21 mouse cellular contexts compared by ENCODE assay signal in genomic region chr2:107150373-107150772, GRCm38 (mm10).
A peak's percentile ranks its signal among the peaks of the same experiment; 100 is the strongest.
DNase-seq lines count a peak whose midpoint lies in the region; ATAC-seq lines count a peak whose summit lies in the region.
"Had no signal": no experiment of that assay in that cellular context is flagged by ENCODE, and none has a peak within 500 bp of the region (broad histone marks: within the 10 kb centered on the region; RNA-seq: fewer than 3 reads in every experiment).

No protein-coding gene starts in this region.

- ATAC-seq in frontal cortex, adult (ENCODE audit: low TSS enrichment), result peak; percentile 47; the same call in 1 of the 2 replicates
- ATAC-seq: hindbrain, embryonic 16.5 days; inflammation-experienced regulatory T-cells, adult 6 months; intestine, embryonic 16.5 days; Patski had no signal

- DNase-seq in frontal cortex, postnatal 14 days (ENCODE audit: low spot score in 2 of 2), result no peak
- DNase-seq in layer of hippocampus, adult 8-10 months (ENCODE audit: low spot score in 2 of 2), result peak; percentile 17 to 18
- DNase-seq in layer of hippocampus, postnatal 36 days, result no peak
- peak; percentile 50 for DNase-seq in brain, adult 2 months (ENCODE audit: low read depth, low spot score)
- no peak for DNase-seq in B cell, adult 2 months
- DNase-seq: adrenal gland, postnatal 10 days; adrenal gland, postnatal 36 days; cerebellum, adult 11 months; cerebellum, adult 2 months; cerebellum, adult 9-11 months; cerebellum, postnatal 25 days; gastrocnemius, adult 2 months; gastrocnemius, postnatal 14 days; heart, adult 18-20 months; heart, postnatal 10 days; heart, postnatal 36 days had no signal

Comparison
In these comparisons a context has a peak if more than half of its experiments do, and no peak if none do; other contexts are left out.
1. DNase-seq: peak in layer of hippocampus, adult 8-10 months (2 of 2) and brain, adult 2 months (single experiment); none in frontal cortex, postnatal 14 days (0 of 2), layer of hippocampus, postnatal 36 days (0 of 2) and B cell, adult 2 months (0 of 2).